In genomic region chr13:118742788-118743187, GRCm38 (mm10) we compare ENCODE assay signal across 35 mouse cellular contexts.
"Had no signal": no experiment of that assay in that cellular context is flagged by ENCODE, and none has a peak within 500 bp of the region (broad histone marks: within the 10 kb centered on the region; RNA-seq: fewer than 3 reads in every experiment).

No protein-coding gene starts in this region.

- H3K4me1 ChIP-seq: heart, embryonic 10.5 days; heart, embryonic 12.5 days; heart, embryonic 15.5 days; hindbrain, embryonic 10.5 days; hindbrain, embryonic 12.5 days; hindbrain, embryonic 13.5 days; hindbrain, embryonic 15.5 days; intestine, embryonic 15.5 days; kidney, embryonic 15.5 days had no signal

- H3K4me3 ChIP-seq: heart, adult 2 months; heart, embryonic 10.5 days; heart, embryonic 12.5 days; heart, embryonic 13.5 days; heart, embryonic 15.5 days; hindbrain, embryonic 10.5 days; hindbrain, embryonic 12.5 days; hindbrain, embryonic 13.5 days; hindbrain, embryonic 15.5 days; intestine, embryonic 15.5 days; kidney, embryonic 15.5 days; layer of hippocampus, adult 2 months had no signal

- H3K9ac ChIP-seq: heart, embryonic 12.5 days; heart, embryonic 13.5 days; heart, embryonic 15.5 days; hindbrain, embryonic 12.5 days; hindbrain, embryonic 13.5 days; hindbrain, embryonic 14.5 days; hindbrain, embryonic 15.5 days; intestine, embryonic 15.5 days; kidney, embryonic 15.5 days had no signal

- DNase-seq: heart, adult 2 months; heart, postnatal 10 days; heart, postnatal 14 days; heart, postnatal 36 days; heart, postnatal 4 days; kidney, adult 11 months; kidney, adult 18-20 months; kidney, adult 2 months; kidney, adult 8-10 months; kidney, adult 9 months; kidney, postnatal 10 days; kidney, postnatal 14 days; kidney, postnatal 25 days; kidney, postnatal 36 days; kidney, postnatal 4 days; layer of hippocampus, adult 9-11 months had no signal

- H3K36me3 ChIP-seq: heart, embryonic 10.5 days; heart, embryonic 12.5 days; heart, embryonic 13.5 days; heart, embryonic 15.5 days; hindbrain, embryonic 10.5 days; hindbrain, embryonic 12.5 days; hindbrain, embryonic 13.5 days; hindbrain, embryonic 15.5 days; intestine, embryonic 15.5 days; kidney, embryonic 15.5 days had no signal

- ATAC-seq: hindbrain, embryonic 16.5 days; hindbrain, postnatal 0 days; inflammation-experienced regulatory T-cells, adult 6 months; intestine, embryonic 15.5 days; intestine, embryonic 16.5 days; intestine, postnatal 0 days had no signal

- H3K9me3 ChIP-seq: heart, embryonic 10.5 days; heart, embryonic 12.5 days; heart, embryonic 13.5 days; heart, embryonic 15.5 days; hindbrain, embryonic 10.5 days; hindbrain, embryonic 12.5 days; hindbrain, embryonic 13.5 days; hindbrain, embryonic 15.5 days; intestine, embryonic 15.5 days; kidney, embryonic 15.5 days had no signal

- H3K27ac ChIP-seq: heart, adult 2 months; heart, embryonic 10.5 days; heart, embryonic 13.5 days; heart, embryonic 15.5 days; hindbrain, embryonic 10.5 days; hindbrain, embryonic 12.5 days; hindbrain, embryonic 13.5 days; hindbrain, embryonic 14.5 days; hindbrain, embryonic 15.5 days; hindbrain, postnatal 0 days; intestine, embryonic 15.5 days; kidney, embryonic 15.5 days; kidney, postnatal 0 days; layer of hippocampus, adult 2 months had no signal

- H3K4me2 ChIP-seq: heart, embryonic 11.5 days; heart, embryonic 12.5 days; heart, embryonic 13.5 days; heart, embryonic 15.5 days; hindbrain, embryonic 12.5 days; hindbrain, embryonic 13.5 days; hindbrain, embryonic 14.5 days; hindbrain, embryonic 15.5 days; intestine, embryonic 15.5 days; kidney, embryonic 15.5 days had no signal

- H3K27me3 ChIP-seq: heart, embryonic 12.5 days; heart, embryonic 13.5 days; heart, embryonic 15.5 days; hindbrain, embryonic 12.5 days; hindbrain, embryonic 13.5 days; hindbrain, embryonic 15.5 days; intestine, embryonic 15.5 days; kidney, embryonic 15.5 days had no signal
